Mouse (Mus musculus): ENCODE measurements around the gene Asna1. TPM values are rescaled to one million over a fixed set of nuclear protein-coding genes. Genes with fewer than 3 reads are reported as not detected.

The Asna1 gene
- 160 and 216 TPM in 2 replicates for polyA plus RNA-seq (2012; rRNA removed)

GRCm38 (mm10) chr8:85025098-85025932 lies at the start of gene Asna1:
Gene Asna1, minus strand, starts transcription at chr8:85025281.

GRCm38 (mm10) chr8:85071514-85072281 lies 46.6 kb upstream of the Asna1 start, which contains the start of gene Dhps:
Gene Dhps, plus strand, starts transcription at chr8:85071757.

GRCm38 (mm10) chr8:85067982-85068381 lies 42.9 kb upstream of the Asna1 start, which contains the start of gene Gm5741:
Gene Gm5741, minus strand, starts transcription at chr8:85067982.

GRCm38 (mm10) chr8:85059879-85060616 lies 35.0 kb upstream of the Asna1 start, which contains the start of gene Fbxw9:
Gene Fbxw9, plus strand, starts transcription at chr8:85060055.

GRCm38 (mm10) chr8:85036718-85037365 lies 11.8 kb upstream of the Asna1 start, which contains the start of gene Tnpo2:
Gene Tnpo2, plus strand, starts transcription at chr8:85036915.

GRCm38 (mm10) chr8:85026670-85027515 lies 1.8 kb upstream of the Asna1 start, which contains the start of gene Trir:
Gene Trir, plus strand, starts transcription at chr8:85026823.

GRCm38 (mm10) chr8:85014431-85014830 lies 10.7 kb downstream of the Asna1 start, which contains the start of gene Best2:
Gene Best2, minus strand, starts transcription at chr8:85014531.

GRCm38 (mm10) chr8:84990349-84990748 lies 34.7 kb downstream of the Asna1 start, which contains the start of gene Hook2:
Gene Hook2, plus strand, starts transcription at chr8:84990603.

GRCm38 (mm10) chr8:84978248-84978940 lies 46.7 kb downstream of the Asna1 start, which contains the start of gene Junb:
Gene Junb, minus strand, starts transcription at chr8:84978718.

GRCm38 (mm10) chr8:84969241-84970134 lies 55.6 kb downstream of the Asna1 start, which contains the start of the genes Gm49661, Prdx2 and Rnaseh2a:
Gene Gm49661, minus strand, starts transcription at chr8:84969433.
Gene Prdx2, plus strand, starts transcription at chr8:84969587.
Gene Rnaseh2a, minus strand, starts transcription at chr8:84969767.

Other genes starting within 250 kb of the Asna1 start
- gene Nfix, start 224.9 kb downstream of the Asna1 start, polyA plus RNA-seq (2012; rRNA removed) = 78.5 and 79.3 TPM in 2 replicates
- gene Dand5, start 202.5 kb downstream of the Asna1 start, polyA plus RNA-seq (2012; rRNA removed) = 2.2 and 3.9 TPM in 2 replicates
- 111 and 172 TPM in 2 replicates for gene Gadd45gip1, start 193.8 kb downstream of the Asna1 start, polyA plus RNA-seq (2012; rRNA removed)
- gene Rad23a, start 184.6 kb downstream of the Asna1 start, polyA plus RNA-seq (2012; rRNA removed) = 67.1 and 86.6 TPM in 2 replicates
- 235 and 272 TPM in 2 replicates for gene Calr, start 178.3 kb downstream of the Asna1 start, polyA plus RNA-seq (2012; rRNA removed)
- gene Farsa, start 168.3 kb downstream of the Asna1 start, polyA plus RNA-seq (2012; rRNA removed) = 62.9 and 83.9 TPM in 2 replicates
- gene Syce2, start 153.2 kb downstream of the Asna1 start, polyA plus RNA-seq (2012; rRNA removed) = 9.6 and 13.0 TPM in 2 replicates
- gene Gcdh, start 131.4 kb downstream of the Asna1 start, polyA plus RNA-seq (2012; rRNA removed) = 119 and 170 TPM in 2 replicates
- gene Klf1, start 123.4 kb downstream of the Asna1 start, polyA plus RNA-seq (2012; rRNA removed) = 0.68 and 1.3 TPM in 2 replicates
- gene Dnase2a, start 116.7 kb downstream of the Asna1 start, polyA plus RNA-seq (2012; rRNA removed) = 14.7 and 22.8 TPM in 2 replicates
- gene Mast1, start 87.9 kb downstream of the Asna1 start, polyA plus RNA-seq (2012; rRNA removed) = 0.17 and 0.18 TPM in 2 replicates
- 0.12 and 0.22 TPM in 2 replicates for gene Rtbdn, start 78.3 kb downstream of the Asna1 start, polyA plus RNA-seq (2012; rRNA removed)
- gene Gm49661, start 55.8 kb downstream of the Asna1 start, polyA plus RNA-seq (2012; rRNA removed) = 3.0 and 4.6 TPM in 2 replicates
- gene Prdx2, start 55.7 kb downstream of the Asna1 start, polyA plus RNA-seq (2012; rRNA removed) = 272 and 313 TPM in 2 replicates
- 71.9 and 104 TPM in 2 replicates for gene Rnaseh2a, start 55.5 kb downstream of the Asna1 start, polyA plus RNA-seq (2012; rRNA removed)
- gene Junb, start 46.6 kb downstream of the Asna1 start, polyA plus RNA-seq (2012; rRNA removed) = 88.0 and 111 TPM in 2 replicates
- 12.0 and 13.4 TPM in 2 replicates for gene Hook2, start 34.7 kb downstream of the Asna1 start, polyA plus RNA-seq (2012; rRNA removed)
- gene Best2, start 10.8 kb downstream of the Asna1 start, polyA plus RNA-seq (2012; rRNA removed) = 0.08 and 0.13 TPM in 2 replicates
- 134 and 160 TPM in 2 replicates for gene Trir, start 1.5 kb upstream of the Asna1 start, polyA plus RNA-seq (2012; rRNA removed)
- 109 and 112 TPM in 2 replicates for gene Tnpo2, start 11.6 kb upstream of the Asna1 start, polyA plus RNA-seq (2012; rRNA removed)
- 90.1 and 104 TPM in 2 replicates for gene Fbxw9, start 34.8 kb upstream of the Asna1 start, polyA plus RNA-seq (2012; rRNA removed)
- gene Gm5741, start 42.7 kb upstream of the Asna1 start, polyA plus RNA-seq (2012; rRNA removed) = 1.8 and 2.4 TPM in 2 replicates
- 76.3 and 84.0 TPM in 2 replicates for gene Dhps, start 46.5 kb upstream of the Asna1 start, polyA plus RNA-seq (2012; rRNA removed)
- gene Wdr83os, start 55.5 kb upstream of the Asna1 start, polyA plus RNA-seq (2012; rRNA removed) = 138 and 173 TPM in 2 replicates
- 36.8 and 41.0 TPM in 2 replicates for gene Wdr83, start 56.0 kb upstream of the Asna1 start, polyA plus RNA-seq (2012; rRNA removed)
- gene Man2b1, start 58.0 kb upstream of the Asna1 start, polyA plus RNA-seq (2012; rRNA removed) = 58.0 and 71.1 TPM in 2 replicates
- 0.41 and 0.56 TPM in 2 replicates for gene Zfp791, start 97.8 kb upstream of the Asna1 start, polyA plus RNA-seq (2012; rRNA removed)
- not detected in 2 replicates for gene Cks1brt, start 126.6 kb upstream of the Asna1 start, polyA plus RNA-seq (2012; rRNA removed)
- not detected in 2 replicates for gene Olfr371, start 200.7 kb upstream of the Asna1 start, polyA plus RNA-seq (2012; rRNA removed)

All from ovary, adult 2 months (tissue).